Mouse (Mus musculus) liver, embryonic 16.5 days (tissue): Measurements from ENCODE around the gene Ezh1. TPM values are rescaled to one million over a fixed set of nuclear protein-coding genes. Genes with fewer than 3 reads are reported as not detected.

Experiments
- ATAC-seq: fragments of 200-750 bp; cut with Nextera tagmentation; 2 replicates; pipeline ENCODE4 v1.8.0; 2017; ENCODE audit warnings: low read depth, mild to moderate bottlenecking, moderate number of reproducible peaks, moderate library complexity
- H3K27ac ChIP-seq: fragments of 300-500 bp; sonication (generic); 2 replicates; pipeline ENCODE4 v1.5.1; 2014; ENCODE audit warnings: mild to moderate bottlenecking, low read length
- H3K27me3 ChIP-seq: fragments of 300-500 bp; sonication (generic); 2 replicates; pipeline ENCODE4 v1.6.1; 2014; ENCODE audit warnings: low read depth, low read length, mixed read lengths; ENCODE audit not compliant: control insufficient read depth, insufficient read depth
- H3K36me3 ChIP-seq: fragments of 300-500 bp; sonication (generic); 2 replicates; pipeline ENCODE4 v1.6.1; 2014; ENCODE audit warnings: mild to moderate bottlenecking; ENCODE audit not compliant: control insufficient read depth, insufficient read depth
- H3K4me1 ChIP-seq: fragments of 300-500 bp; sonication (generic); 2 replicates; pipeline ENCODE4 v1.6.1; 2014; ENCODE audit warnings: low read depth, low read length, mixed read lengths; ENCODE audit not compliant: control insufficient read depth
- H3K4me2 ChIP-seq: fragments of 300-500 bp; sonication (generic); 2 replicates; pipeline ENCODE4 v1.6.1; 2014; ENCODE audit warnings: low read depth, low read length, mixed read lengths
- H3K4me3 ChIP-seq: fragments of 300-500 bp; sonication (generic); 2 replicates; pipeline ENCODE4 v1.5.1; 2014; ENCODE audit warnings: low read depth, mild to moderate bottlenecking, low read length
- H3K9ac ChIP-seq: fragments of 300-500 bp; sonication (generic); 2 replicates; pipeline ENCODE4 v1.6.1; 2014; ENCODE audit warnings: low read depth, low read length
- H3K9me3 ChIP-seq: fragments of 300-500 bp; sonication (generic); replicated peaks from 2 replicates; pipeline ENCODE4 v1.6.1; 2016; ENCODE audit warnings: low read length; ENCODE audit not compliant: control insufficient read depth
- WGBS: fragments of 180-500 bp; shearing (Covaris S2); extraction: QIAGEN DNeasy Blood & Tissue Kit; methylation state at CpG from one replicate; pipeline ENCODE4 v1.1.7; 2014; ENCODE audit not compliant: insufficient replicate concordance; 5-methylcytosine and 5-hydroxymethylcytosine counted together
- polyA plus RNA-seq: library from polyadenylated mRNA; unstranded; fragments of >200 nt; fragmentation: Nextera tagmentation; extraction: Ambion mirVana; gene quantifications from 2 replicates; pipeline ENCODE4 v1.2.1, GENCODE M21; 2015

The Ezh1 gene
- polyA plus RNA-seq, 1 experiment from 2014 or later, result 12.5 TPM

- no peak overlapping the region for H3K27ac ChIP-seq
- H3K9me3 ChIP-seq, result no peaks in the 10 kb centered on the region
- no peaks in the 10 kb centered on the region for H3K36me3 ChIP-seq
- 50% methylated on average over 2 of the region's 2 CpGs for WGBS
- H3K4me1 ChIP-seq, result peaks cover 22% of the 10 kb centered on the region
- peaks cover 25% of the 10 kb centered on the region for H3K27me3 ChIP-seq
- no peak for ATAC-seq
- H3K9ac ChIP-seq, result no peak overlapping the region
- H3K4me2 ChIP-seq, result no peak overlapping the region
- no peak overlapping the region for H3K4me3 ChIP-seq
Observed at GRCm38 (mm10) chr11:101251031-101251430, 24.8 kb upstream of the Ezh1 start.

- H3K9me3 ChIP-seq, result no peaks in the 10 kb centered on the region
- H3K27ac ChIP-seq, result no peak overlapping the region
- H3K4me3 ChIP-seq, result no peak overlapping the region
- no peaks in the 10 kb centered on the region for H3K36me3 ChIP-seq
- 32% methylated on average over 14 of the region's 14 CpGs for WGBS
- H3K9ac ChIP-seq, result no peak overlapping the region
- peaks cover 9% of the 10 kb centered on the region for H3K4me1 ChIP-seq
- ATAC-seq, result no peak
- H3K4me2 ChIP-seq, result no peak overlapping the region
- H3K27me3 ChIP-seq, result peaks cover 48% of the 10 kb centered on the region
Observed at GRCm38 (mm10) chr11:101248258-101248994, 22.2 kb upstream of the Ezh1 start.

- Histone ChIP-seq H3K9me3 (no peaks in the 10 kb centered on the region), H3K4me1 (peaks cover 5% of the 10 kb centered on the region), H3K9ac (no peak overlapping the region), H3K27ac (no peak overlapping the region), H3K36me3 (no peaks in the 10 kb centered on the region), H3K4me3 (no peak overlapping the region), H3K27me3 (peaks cover 51% of the 10 kb centered on the region), H3K4me2 (no peak overlapping the region)
- 57% methylated on average over 6 of the region's 6 CpGs for WGBS
- no peak for ATAC-seq
Observed at GRCm38 (mm10) chr11:101247521-101248030, 21.3 kb upstream of the Ezh1 start.

- Histone ChIP-seq H3K9ac (no peak overlapping the region; the same call in 1 of the 2 replicates), H3K4me3 (peak overlapping the region; percentile 54), H3K27me3 (peaks cover 51% of the 10 kb centered on the region), H3K4me2 (peak overlapping the region; percentile 61), H3K27ac (no peak overlapping the region), H3K36me3 (no peaks in the 10 kb centered on the region), H3K4me1 (peaks cover 4% of the 10 kb centered on the region), H3K9me3 (no peaks in the 10 kb centered on the region)
- ATAC-seq, result peak; percentile 33; the same call in 1 of the 2 replicates
- WGBS, result 10% methylated on average over 7 of the region's 7 CpGs
Observed at GRCm38 (mm10) chr11:101246702-101247012, 20.4 kb upstream of the Ezh1 start.

- H3K27ac ChIP-seq, result no peak within 1 kb of the TSS
- H3K4me3 ChIP-seq, result peak within 1 kb of the TSS; percentile 54
- H3K36me3 ChIP-seq, result no peaks in the 10 kb centered on the region
- peak; percentile 40; the same call in 1 of the 2 replicates for ATAC-seq
- peak within 1 kb of the TSS; percentile 26; the same call in 1 of the 2 replicates for H3K9ac ChIP-seq
- peaks cover 51% of the 10 kb centered on the region for H3K27me3 ChIP-seq
- 4% methylated on average over 62 of the region's 63 CpGs for WGBS
- H3K9me3 ChIP-seq, result no peaks in the 10 kb centered on the region
- H3K4me2 ChIP-seq, result peak within 1 kb of the TSS; percentile 61
- peaks cover 4% of the 10 kb centered on the region for H3K4me1 ChIP-seq
Observed at GRCm38 (mm10) chr11:101245855-101246701, 19.8 kb upstream of the Ezh1 start, which contains the start of gene Ramp2. Gene Ramp2 (plus strand): TSS chr11:101246028.

- Histone ChIP-seq H3K27me3 (peaks cover 51% of the 10 kb centered on the region), H3K36me3 (no peaks in the 10 kb centered on the region), H3K9me3 (no peaks in the 10 kb centered on the region), H3K4me1 (peaks cover 4% of the 10 kb centered on the region), H3K4me2 (no peak overlapping the region), H3K4me3 (no peak overlapping the region), H3K9ac (no peak overlapping the region), H3K27ac (no peak overlapping the region)
- WGBS, result 45% methylated on average over 4 of the region's 4 CpGs
- ATAC-seq, result no peak
Observed at GRCm38 (mm10) chr11:101245071-101245470, 18.8 kb upstream of the Ezh1 start.

- H3K9me3 ChIP-seq, result no peaks in the 10 kb centered on the region
- H3K4me2 ChIP-seq, result no peak overlapping the region
- no peak for ATAC-seq
- no peaks in the 10 kb centered on the region for H3K36me3 ChIP-seq
- H3K9ac ChIP-seq, result no peak overlapping the region
- no peaks in the 10 kb centered on the region for H3K4me1 ChIP-seq
- WGBS, result 48% methylated on average over 5 of the region's 5 CpGs
- H3K4me3 ChIP-seq, result no peak overlapping the region
- H3K27me3 ChIP-seq, result peaks cover 3% of the 10 kb centered on the region
- no peak overlapping the region for H3K27ac ChIP-seq
Observed at GRCm38 (mm10) chr11:101238071-101238647, 11.9 kb upstream of the Ezh1 start.

- no peaks in the 10 kb centered on the region; the same call in 1 of the 2 replicates for H3K4me1 ChIP-seq
- no peaks in the 10 kb centered on the region for H3K9me3 ChIP-seq
- H3K4me2 ChIP-seq, result no peak overlapping the region
- no peak for ATAC-seq
- no peaks in the 10 kb centered on the region for H3K36me3 ChIP-seq
- WGBS, result 75% methylated on average over 5 of the region's 5 CpGs
- no peak overlapping the region for H3K9ac ChIP-seq
- no peak overlapping the region for H3K27ac ChIP-seq
- H3K4me3 ChIP-seq, result no peak overlapping the region
- peaks cover 4% of the 10 kb centered on the region for H3K27me3 ChIP-seq
Observed at GRCm38 (mm10) chr11:101236782-101237181, 10.5 kb upstream of the Ezh1 start.
